Mouse (Mus musculus) skeletal muscle tissue, adult 2 months (tissue): ENCODE data around the gene Cntn2.
A peak's percentile ranks its signal among the peaks of the same experiment; 100 is the strongest.

ENCODE experiments used
- DNase-seq: peaks from one replicate; pipeline ENCODE4 v3.0.0-alpha.2; 2012; ENCODE audit warnings: low read depth, low spot score

Gene Cntn2

GRCm38 (mm10) chr1:132557901-132558631, 15.0 kb upstream of the Cntn2 start:
- DNase-seq: peak; percentile 86

GRCm38 (mm10) chr1:132543789-132544188, 733 bp upstream of the Cntn2 start:
- no peak for DNase-seq

- no peak for DNase-seq
Observed at GRCm38 (mm10) chr1:132541824-132542599, 1.0 kb downstream of the Cntn2 start.

- DNase-seq: no peak
Observed at GRCm38 (mm10) chr1:132541171-132541823, 1.8 kb downstream of the Cntn2 start.

- DNase-seq: no peak
Observed at GRCm38 (mm10) chr1:132540701-132541100, 2.4 kb downstream of the Cntn2 start.

GRCm38 (mm10) chr1:132537736-132538135, 5.3 kb downstream of the Cntn2 start:
- DNase-seq: no peak

- no peak for DNase-seq
Observed at GRCm38 (mm10) chr1:132536416-132536815, 6.6 kb downstream of the Cntn2 start.

- DNase-seq: no peak
Observed at GRCm38 (mm10) chr1:132535541-132535940, 7.5 kb downstream of the Cntn2 start.

GRCm38 (mm10) chr1:132533840-132534239, 9.2 kb downstream of the Cntn2 start:
- no peak for DNase-seq

- DNase-seq: no peak
Observed at GRCm38 (mm10) chr1:132532521-132532920, 10.5 kb downstream of the Cntn2 start.

GRCm38 (mm10) chr1:132530631-132531191, 12.3 kb downstream of the Cntn2 start:
- no peak for DNase-seq

GRCm38 (mm10) chr1:132528647-132529334, 14.3 kb downstream of the Cntn2 start:
- DNase-seq: peak; percentile 13

GRCm38 (mm10) chr1:132528071-132528470, 15.0 kb downstream of the Cntn2 start:
- no peak for DNase-seq

- peak; percentile 40 for DNase-seq
Observed at GRCm38 (mm10) chr1:132525832-132526231, 17.2 kb downstream of the Cntn2 start.

- no peak for DNase-seq
Observed at GRCm38 (mm10) chr1:132523920-132524319, 19.1 kb downstream of the Cntn2 start.

GRCm38 (mm10) chr1:132523048-132523447, 20.0 kb downstream of the Cntn2 start:
- no peak for DNase-seq

- DNase-seq: peak; percentile 73
Observed at GRCm38 (mm10) chr1:132520764-132521163, 22.3 kb downstream of the Cntn2 start.

GRCm38 (mm10) chr1:132519734-132520133, 23.3 kb downstream of the Cntn2 start:
- DNase-seq: no peak

GRCm38 (mm10) chr1:132518621-132519020, 24.4 kb downstream of the Cntn2 start:
- DNase-seq: no peak

GRCm38 (mm10) chr1:132516776-132517175, 26.3 kb downstream of the Cntn2 start:
- no peak for DNase-seq

GRCm38 (mm10) chr1:132515339-132515738, 27.7 kb downstream of the Cntn2 start:
- DNase-seq: no peak
